Mouse (Mus musculus) midbrain, embryonic 11.5 days (tissue): ENCODE measurements around the gene Sds. TPM values are rescaled to one million over a fixed set of nuclear protein-coding genes. Genes with fewer than 3 reads are reported as not detected.

ENCODE experiments used
- ATAC-seq: fragments of 200-750 bp; cut with Nextera tagmentation; 2 replicates; pipeline ENCODE4 v1.8.0; 2017; ENCODE audit warnings: moderate TSS enrichment, moderate library complexity; ENCODE audit not compliant: low FRiP score
- DNase-seq: peaks from one replicate; pipeline ENCODE4 v3.0.0; 2015; ENCODE audit warnings: low spot score; ENCODE audit errors: missing footprints
- H3K27ac ChIP-seq: fragments of 300-500 bp; sonication (generic); 2 replicates; pipeline ENCODE4 v1.5.1; 2014; ENCODE audit warnings: low read depth, low read length
- H3K27me3 ChIP-seq: fragments of 300-500 bp; sonication (generic); 2 replicates; pipeline ENCODE4 v1.6.1; 2014; ENCODE audit warnings: mild to moderate bottlenecking, low read length, moderate library complexity, mixed read lengths; ENCODE audit not compliant: control insufficient read depth, insufficient read depth
- H3K36me3 ChIP-seq: fragments of 300-500 bp; sonication (generic); 2 replicates; pipeline ENCODE4 v1.6.1; 2014; ENCODE audit warnings: mild to moderate bottlenecking, low read length, moderate library complexity, mixed read lengths; ENCODE audit not compliant: control insufficient read depth, insufficient read depth
- H3K4me1 ChIP-seq: fragments of 300-500 bp; sonication (generic); 2 replicates; pipeline ENCODE4 v1.6.1; 2014; ENCODE audit warnings: low read length; ENCODE audit not compliant: control insufficient read depth, insufficient read depth
- H3K4me2 ChIP-seq: fragments of 300-500 bp; sonication (generic); 2 replicates; pipeline ENCODE4 v1.6.1; 2014; ENCODE audit warnings: mild to moderate bottlenecking, moderate library complexity
- H3K4me3 ChIP-seq: fragments of 300-500 bp; sonication (generic); 2 replicates; pipeline ENCODE4 v1.5.1; 2014; ENCODE audit warnings: low read depth, low read length
- H3K9ac ChIP-seq: fragments of 300-500 bp; sonication (generic); 2 replicates; pipeline ENCODE4 v1.6.1; 2014; ENCODE audit warnings: low read length
- H3K9me3 ChIP-seq: fragments of 300-500 bp; sonication (generic); 2 replicates; pipeline ENCODE4 v1.6.1; 2016; ENCODE audit warnings: low read length; ENCODE audit not compliant: control insufficient read depth
- WGBS: fragments of 180-500 bp; shearing (Covaris S2); extraction: QIAGEN DNeasy Blood & Tissue Kit; methylation state at CpG from one replicate; pipeline ENCODE4 v1.1.7; 2014; 5-methylcytosine and 5-hydroxymethylcytosine counted together
- polyA plus RNA-seq: library from polyadenylated mRNA; unstranded; fragments of >200 nt; fragmentation: Nextera tagmentation; extraction: Ambion mirVana; gene quantifications from 2 replicates; pipeline ENCODE4 v1.2.1, GENCODE M21; 2014

Sds gene
- polyA plus RNA-seq, 1 experiment from 2014 or later, result not detected

GRCm38 (mm10) chr5:120438469-120438868 lies 37.9 kb upstream of the Sds start:
- Histone ChIP-seq H3K4me2 (peak overlapping the region; percentile 70), H3K9ac (peak overlapping the region; percentile 71), H3K36me3 (no peaks in the 10 kb centered on the region), H3K4me3 (peak overlapping the region; percentile 47), H3K4me1 (peaks cover 44% of the 10 kb centered on the region), H3K9me3 (no peaks in the 10 kb centered on the region), H3K27ac (peak overlapping the region; percentile 85), H3K27me3 (peaks cover 71% of the 10 kb centered on the region)
- DNase-seq (peak; percentile 96), ATAC-seq (no peak)
- under 1% methylated on average over 13 of the region's 13 CpGs for WGBS

DNA sequence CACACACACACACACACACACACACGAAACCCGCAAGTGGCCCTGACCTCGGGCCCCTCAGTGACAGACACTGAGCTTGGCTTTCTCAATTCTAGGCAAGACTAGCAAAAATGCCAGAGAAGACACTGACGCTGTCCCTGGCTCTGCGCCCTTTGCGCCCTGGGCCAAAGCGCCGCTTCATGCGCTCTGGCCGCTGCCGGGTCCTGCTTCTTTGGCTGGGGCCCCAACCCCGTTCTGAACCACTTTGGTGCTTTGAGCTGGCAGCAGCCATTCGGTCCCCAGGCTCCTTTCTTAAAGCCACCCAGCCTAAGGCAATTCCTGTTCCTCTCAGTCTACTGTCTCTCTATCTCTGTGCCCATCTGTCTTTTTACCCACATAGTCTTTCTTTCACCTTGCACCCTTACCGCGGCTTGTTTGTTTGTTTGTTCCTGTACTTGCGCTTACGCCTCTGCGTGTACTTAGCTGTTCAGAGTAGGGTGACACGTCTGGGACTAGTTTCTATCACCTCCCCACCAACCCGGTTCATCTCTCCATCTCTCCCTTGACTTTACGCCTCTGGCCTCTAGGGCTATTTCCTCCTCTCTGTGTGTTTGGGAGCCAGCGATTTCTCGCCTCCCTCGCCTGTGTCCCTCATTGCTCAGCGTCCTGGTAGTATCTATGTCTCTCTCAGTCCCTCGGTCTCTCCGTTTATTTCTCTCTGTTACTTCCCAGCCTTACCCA lies 37.2 kb upstream of the Sds start:
- no peaks in the 10 kb centered on the region for H3K36me3 ChIP-seq
- 7% methylated on average over 27 of the region's 27 CpGs for whole genome bisulfite sequencing
- H3K27ac ChIP-seq, result peak overlapping the region; percentile 54; the same call in 1 of the 2 replicates
- H3K27me3 ChIP-seq, result peaks cover 65% of the 10 kb centered on the region
- H3K9ac ChIP-seq, result peak overlapping the region; percentile 71
- peak overlapping the region; percentile 70 for H3K4me2 ChIP-seq
- no peaks in the 10 kb centered on the region for H3K9me3 ChIP-seq
- peak; percentile 96 for DNase-seq
- peak overlapping the region; percentile 47 for H3K4me3 ChIP-seq
- H3K4me1 ChIP-seq, result peaks cover 44% of the 10 kb centered on the region
- no peak for ATAC-seq

- Histone ChIP-seq H3K4me3 (peak overlapping the region; percentile 47), H3K9me3 (no peaks in the 10 kb centered on the region), H3K4me1 (peaks cover 44% of the 10 kb centered on the region), H3K9ac (peak overlapping the region; percentile 71), H3K27ac (peak overlapping the region; percentile 54; the same call in 1 of the 2 replicates), H3K36me3 (no peaks in the 10 kb centered on the region), H3K27me3 (peaks cover 60% of the 10 kb centered on the region), H3K4me2 (peak overlapping the region; percentile 70)
- ATAC-seq (no peak), DNase-seq (peak; percentile 96)
- 6% methylated on average over 61 of the region's 61 CpGs for WGBS
Measured at GRCm38 (mm10) chr5:120439887-120440670, 36.2 kb upstream of the Sds start.

DNA sequence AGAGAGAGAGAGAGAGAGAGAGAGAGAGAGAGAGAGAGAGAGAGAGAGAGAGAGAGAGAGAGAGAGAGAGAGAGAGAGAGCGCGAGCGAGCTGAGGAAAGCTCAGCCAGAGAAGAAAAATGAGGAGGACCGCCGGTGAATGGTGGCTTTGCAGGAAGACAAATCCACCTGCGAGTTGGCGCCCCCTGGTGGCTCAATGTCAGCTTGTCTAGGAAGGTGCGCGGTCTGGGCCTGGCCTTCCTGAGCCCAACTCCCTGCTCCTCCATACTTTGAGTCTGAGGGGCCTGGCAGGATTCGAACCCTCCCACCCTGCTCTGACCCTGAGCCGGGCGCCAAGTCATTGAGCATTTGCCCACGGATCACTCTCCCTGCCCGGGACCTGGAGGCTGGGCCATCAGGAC lies 35.6 kb upstream of the Sds start:
- H3K36me3 ChIP-seq, result no peaks in the 10 kb centered on the region
- peak; percentile 43; the same call in 1 of the 2 replicates for ATAC-seq
- peak; percentile 100 for DNase-seq
- no peaks in the 10 kb centered on the region for H3K9me3 ChIP-seq
- H3K9ac ChIP-seq, result no peak overlapping the region
- H3K27me3 ChIP-seq, result peaks cover 54% of the 10 kb centered on the region
- 9% methylated on average over 14 of the region's 14 CpGs for WGBS
- H3K4me3 ChIP-seq, result no peak overlapping the region; the same call in 1 of the 2 replicates
- peak overlapping the region; percentile 70 for H3K4me2 ChIP-seq
- H3K27ac ChIP-seq, result no peak overlapping the region
- H3K4me1 ChIP-seq, result peaks cover 38% of the 10 kb centered on the region

DNA sequence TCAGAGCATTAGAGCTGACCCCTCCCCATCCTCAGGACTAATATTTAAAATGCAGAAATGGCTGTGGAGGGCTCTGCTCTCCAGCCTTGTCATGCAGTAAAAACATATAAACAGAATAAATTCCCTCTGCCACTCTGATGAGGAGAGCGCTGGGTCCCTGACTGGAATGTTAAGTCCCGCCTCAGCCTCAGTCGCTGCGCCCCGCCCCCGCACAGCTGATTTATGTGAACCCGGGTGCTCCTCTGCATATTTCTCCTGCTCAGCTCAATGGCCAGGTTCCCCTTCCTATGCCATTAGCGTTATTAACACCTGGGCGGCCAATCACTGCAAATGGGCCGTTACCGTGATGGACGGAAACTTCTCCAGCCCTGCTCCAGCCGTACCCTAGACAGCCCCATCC lies 29.0 kb upstream of the Sds start:
- no peak overlapping the region for H3K9ac ChIP-seq
- no peak overlapping the region for H3K4me3 ChIP-seq
- peaks cover 13% of the 10 kb centered on the region; the same call in 1 of the 2 replicates for H3K27me3 ChIP-seq
- H3K4me1 ChIP-seq, result no peaks in the 10 kb centered on the region
- H3K27ac ChIP-seq, result no peak overlapping the region
- ATAC-seq (no peak), DNase-seq (no peak)
- H3K9me3 ChIP-seq, result no peaks in the 10 kb centered on the region
- no peaks in the 10 kb centered on the region for H3K36me3 ChIP-seq
- no peak overlapping the region for H3K4me2 ChIP-seq
- WGBS, result 59% methylated on average over 13 of the region's 13 CpGs

DNA sequence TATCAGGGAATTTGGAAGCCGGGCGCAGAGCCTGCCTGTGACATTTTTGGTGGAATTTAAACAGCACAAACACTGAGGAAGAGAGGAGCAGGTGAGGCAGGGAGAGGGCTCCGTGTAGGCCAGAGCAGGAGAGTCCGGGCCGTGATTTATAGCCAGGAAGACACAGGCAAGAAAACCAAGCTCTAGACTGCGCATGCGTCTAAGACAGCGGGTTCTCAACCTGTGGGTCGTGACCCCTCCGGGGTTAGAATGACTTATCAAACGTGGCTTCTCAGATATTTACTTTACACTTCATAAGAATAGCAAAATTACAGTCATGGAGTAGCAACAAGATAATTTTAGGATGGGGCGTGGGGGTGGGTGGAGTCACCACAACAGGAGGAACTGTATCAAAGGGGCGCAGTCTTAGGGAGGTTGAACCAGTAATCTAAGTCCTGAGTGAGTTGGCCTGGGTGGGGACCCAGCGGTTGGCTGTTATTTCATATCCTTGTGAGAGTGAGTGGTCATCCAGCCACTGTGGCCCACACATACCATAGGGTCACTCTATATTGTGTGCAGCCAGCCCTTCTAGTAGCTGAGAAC lies 21.5 kb upstream of the Sds start:
- H3K27me3 ChIP-seq, result peaks cover 13% of the 10 kb centered on the region
- no peak overlapping the region for H3K9ac ChIP-seq
- no peak for ATAC-seq
- no peaks in the 10 kb centered on the region for H3K36me3 ChIP-seq
- H3K4me3 ChIP-seq, result no peak overlapping the region
- 78% methylated on average over 14 of the region's 14 CpGs for WGBS
- no peak overlapping the region for H3K4me2 ChIP-seq
- no peak overlapping the region for H3K27ac ChIP-seq
- no peak for DNase-seq
- no peaks in the 10 kb centered on the region for H3K4me1 ChIP-seq
- no peaks in the 10 kb centered on the region for H3K9me3 ChIP-seq

GRCm38 (mm10) chr5:120456253-120456652 lies 20.1 kb upstream of the Sds start:
- DNase-seq (no peak), ATAC-seq (no peak)
- H3K4me1 ChIP-seq, result no peaks in the 10 kb centered on the region
- peaks cover 13% of the 10 kb centered on the region for H3K27me3 ChIP-seq
- no peaks in the 10 kb centered on the region for H3K36me3 ChIP-seq
- H3K27ac ChIP-seq, result no peak overlapping the region
- no peak overlapping the region for H3K4me3 ChIP-seq
- H3K9ac ChIP-seq, result no peak overlapping the region
- H3K4me2 ChIP-seq, result no peak overlapping the region
- H3K9me3 ChIP-seq, result no peaks in the 10 kb centered on the region
- 38% methylated on average over 1 of the region's 1 CpGs for WGBS

DNA sequence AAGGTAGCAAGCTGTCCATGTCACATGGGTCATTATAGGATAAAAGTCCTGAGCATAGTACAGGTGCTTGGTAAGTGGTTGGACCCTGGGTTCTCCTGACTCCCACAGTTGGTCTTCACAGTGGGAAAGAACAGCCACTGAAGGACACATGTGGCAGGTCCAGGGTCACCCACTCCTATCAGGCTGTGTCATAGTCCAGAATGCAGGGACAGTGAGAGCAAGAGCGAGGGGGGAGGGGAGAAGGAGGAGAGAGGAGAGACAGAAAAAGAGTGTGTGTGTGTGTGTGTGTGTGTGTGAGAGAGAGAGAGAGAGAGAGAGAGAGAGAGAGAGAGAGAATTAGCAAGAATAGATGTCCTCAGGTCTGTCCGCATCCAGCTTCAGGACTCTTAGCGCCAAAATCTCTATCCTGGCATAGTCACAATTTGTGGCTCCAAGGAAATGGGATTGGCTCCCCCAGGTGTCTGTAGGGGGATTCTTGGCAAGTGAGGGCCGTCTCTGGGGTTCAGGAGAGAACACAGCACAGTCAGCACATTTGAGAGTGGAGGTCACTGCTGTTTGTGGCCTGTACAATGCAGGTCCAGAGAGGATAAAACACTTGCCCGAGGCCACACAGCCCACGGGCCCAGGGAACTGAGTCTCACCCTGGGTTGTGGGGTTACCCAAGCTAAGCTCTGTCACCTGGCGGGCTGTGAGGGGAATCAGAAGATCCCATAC lies 19.3 kb upstream of the Sds start:
- Histone ChIP-seq H3K27ac (no peak overlapping the region), H3K4me2 (no peak overlapping the region), H3K4me1 (no peaks in the 10 kb centered on the region), H3K9ac (no peak overlapping the region), H3K36me3 (no peaks in the 10 kb centered on the region), H3K27me3 (peaks cover 13% of the 10 kb centered on the region), H3K9me3 (no peaks in the 10 kb centered on the region), H3K4me3 (no peak overlapping the region)
- ATAC-seq (no peak), DNase-seq (no peak)
- WGBS, result 43% methylated on average over 7 of the region's 7 CpGs
